Mouse (Mus musculus): Measurements from ENCODE around the gene Eif3l.

DNA sequence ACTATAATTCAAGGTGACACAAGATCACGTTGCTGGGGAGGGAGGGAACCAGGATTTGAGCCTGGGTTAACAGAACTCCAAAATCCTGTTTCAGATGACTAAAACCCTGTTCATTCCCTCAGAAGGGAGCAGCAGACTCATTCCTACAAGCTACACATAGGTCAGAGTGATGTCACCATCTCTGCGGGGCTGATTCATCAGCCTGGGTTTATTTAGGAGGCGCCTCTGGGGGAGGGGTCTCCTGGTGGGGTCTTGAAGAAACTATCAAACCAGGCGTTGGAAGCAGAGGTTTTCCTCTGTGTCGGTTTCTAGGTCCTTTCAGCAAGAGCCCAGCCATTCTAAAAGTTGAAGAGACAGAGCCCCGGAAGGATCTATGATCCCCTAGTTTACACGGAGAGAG lies 33.0 kb downstream of the Eif3l start:
- TF ChIP-seq CTCF (IDR thresholded peaks at IDR 0.05; ENCODE audit: control insufficient read depth, insufficient read depth, low read length) = no peak
- no peak for TF ChIP-seq POLR2A (IDR thresholded peaks at IDR 0.05; ENCODE audit: borderline replicate concordance, control insufficient read depth, low read depth, low read length)

All from bone marrow, adult 2 months (tissue).